Mouse (Mus musculus): ENCODE results near the gene Cdk5. TPM values are rescaled to one million over a fixed set of nuclear protein-coding genes. Genes with fewer than 3 reads are reported as not detected.
A peak's percentile ranks its signal among the peaks of the same experiment; 100 is the strongest.

Cdk5 gene
- total and polyA plus RNA-seq, 2 experiments from 2014 or later: 21.6 to 30.9 TPM

- DNase-seq (ENCODE audit: low spot score) (no peak), ATAC-seq (ENCODE audit: insufficient read depth, low read depth) (no peak)
- no peak for TF ChIP-seq EP300 (IDR thresholded peaks at IDR 0.05; ENCODE audit: low read depth)
- TF ChIP-seq CTCF (IDR thresholded peaks at IDR 0.05; ENCODE audit: low read depth): no peak
- H3K4me2 ChIP-seq (ENCODE audit: low read depth, low read length): peak overlapping the region; percentile 99
- H3K27me3 ChIP-seq (ENCODE audit: control insufficient read depth, insufficient read depth, low read length): no peaks in the 10 kb centered on the region
- peak overlapping the region; percentile 89; the same call in 1 of the 2 replicates for H3K27ac ChIP-seq (ENCODE audit: low read depth)
- H3K9ac ChIP-seq (replicated peaks; ENCODE audit: low read depth, low read length): no peak overlapping the region
- peaks cover 15% of the 10 kb centered on the region for H3K4me1 ChIP-seq (ENCODE audit: control insufficient read depth, insufficient read depth)
- H3K36me3 ChIP-seq (replicated peaks; ENCODE audit: control insufficient read depth, insufficient read depth, low read length): 0 out of 2 replicates have a peak, but pooled peaks cover 5% of the 10 kb centered on the region
- 23% methylated on average over 2 of the region's 2 CpGs for WGBS
- H3K4me3 ChIP-seq (ENCODE audit: low read depth, low read length): peak overlapping the region; percentile 81; the same call in 1 of the 2 replicates
- H3K9me3 ChIP-seq (replicated peaks; ENCODE audit: control insufficient read depth, low read length): no peaks in the 10 kb centered on the region
Measured at GRCm38 (mm10) chr5:24453985-24454303, 30.6 kb upstream of the Cdk5 start.

GRCm38 (mm10) chr5:24453283-24453984 is 30.1 kb upstream of the Cdk5 start:
- ATAC-seq (ENCODE audit: insufficient read depth, low read depth) (no peak), DNase-seq (ENCODE audit: low spot score) (no peak)
- TF ChIP-seq CTCF (IDR thresholded peaks at IDR 0.05; ENCODE audit: low read depth): no peak
- no peak for TF ChIP-seq EP300 (IDR thresholded peaks at IDR 0.05; ENCODE audit: low read depth)
- 38% methylated on average over 5 of the region's 5 CpGs for WGBS
- no peaks in the 10 kb centered on the region for H3K27me3 ChIP-seq (ENCODE audit: control insufficient read depth, insufficient read depth, low read length)
- H3K27ac ChIP-seq (ENCODE audit: low read depth): peak overlapping the region; percentile 89; the same call in 1 of the 2 replicates
- no peaks in the 10 kb centered on the region for H3K9me3 ChIP-seq (replicated peaks; ENCODE audit: control insufficient read depth, low read length)
- H3K36me3 ChIP-seq (replicated peaks; ENCODE audit: control insufficient read depth, insufficient read depth, low read length): 0 out of 2 replicates have a peak, but pooled peaks cover 5% of the 10 kb centered on the region
- H3K4me2 ChIP-seq (ENCODE audit: low read depth, low read length): peak overlapping the region; percentile 99
- H3K9ac ChIP-seq (replicated peaks; ENCODE audit: low read depth, low read length): peak overlapping the region; percentile 81
- peak overlapping the region; percentile 81 for H3K4me3 ChIP-seq (ENCODE audit: low read depth, low read length)
- peaks cover 15% of the 10 kb centered on the region for H3K4me1 ChIP-seq (ENCODE audit: control insufficient read depth, insufficient read depth)

- no peak for TF ChIP-seq EP300 (IDR thresholded peaks at IDR 0.05; ENCODE audit: low read depth)
- no peak for TF ChIP-seq CTCF (IDR thresholded peaks at IDR 0.05; ENCODE audit: low read depth)
- Histone ChIP-seq H3K27ac (ENCODE audit: low read depth) (peak overlapping the region; percentile 89), H3K9ac (replicated peaks; ENCODE audit: low read depth, low read length) (peak overlapping the region; percentile 81), H3K9me3 (replicated peaks; ENCODE audit: control insufficient read depth, low read length) (no peaks in the 10 kb centered on the region), H3K36me3 (replicated peaks; ENCODE audit: control insufficient read depth, insufficient read depth, low read length) (0 out of 2 replicates have a peak, but pooled peaks cover 1% of the 10 kb centered on the region), H3K4me2 (ENCODE audit: low read depth, low read length) (peak overlapping the region; percentile 99), H3K4me1 (ENCODE audit: control insufficient read depth, insufficient read depth) (peaks cover 18% of the 10 kb centered on the region), H3K4me3 (ENCODE audit: low read depth, low read length) (peak overlapping the region; percentile 81), H3K27me3 (ENCODE audit: control insufficient read depth, insufficient read depth, low read length) (no peaks in the 10 kb centered on the region)
- ATAC-seq (ENCODE audit: insufficient read depth, low read depth) (no peak), DNase-seq (ENCODE audit: low spot score) (no peak)
- under 1% methylated on average over 28 of the region's 29 CpGs for WGBS
Measured at GRCm38 (mm10) chr5:24452691-24453233, 29.4 kb upstream of the Cdk5 start.

GRCm38 (mm10) chr5:24452030-24452690 is 28.8 kb upstream of the Cdk5 start, which contains the start of gene Agap3:
Agap3 (plus strand) TSS chr5:24452177.
- peak within 1 kb of the TSS; percentile 81 for H3K9ac ChIP-seq (replicated peaks; ENCODE audit: low read depth, low read length)
- DNase-seq (ENCODE audit: low spot score) (no peak), ATAC-seq (ENCODE audit: insufficient read depth, low read depth) (no peak)
- H3K27me3 ChIP-seq (ENCODE audit: control insufficient read depth, insufficient read depth, low read length): no peaks in the 10 kb centered on the region
- under 1% methylated on average over 37 of the region's 85 CpGs for WGBS
- H3K9me3 ChIP-seq (replicated peaks; ENCODE audit: control insufficient read depth, low read length): no peaks in the 10 kb centered on the region
- no peak for TF ChIP-seq EP300 (IDR thresholded peaks at IDR 0.05; ENCODE audit: low read depth)
- no peaks in the 10 kb centered on the region for H3K36me3 ChIP-seq (replicated peaks; ENCODE audit: control insufficient read depth, insufficient read depth, low read length)
- H3K4me1 ChIP-seq (ENCODE audit: control insufficient read depth, insufficient read depth): peaks cover 18% of the 10 kb centered on the region
- peak within 1 kb of the TSS; percentile 89 for H3K27ac ChIP-seq (ENCODE audit: low read depth)
- peak within 1 kb of the TSS; percentile 81 for H3K4me3 ChIP-seq (ENCODE audit: low read depth, low read length)
- peak within 1 kb of the TSS; percentile 99 for H3K4me2 ChIP-seq (ENCODE audit: low read depth, low read length)

- ATAC-seq (ENCODE audit: insufficient read depth, low read depth) (peak; percentile 79), DNase-seq (ENCODE audit: low spot score) (peak; percentile 87)
- Histone ChIP-seq H3K4me3 (ENCODE audit: low read depth, low read length) (peak overlapping the region; percentile 81), H3K27me3 (ENCODE audit: control insufficient read depth, insufficient read depth, low read length) (no peaks in the 10 kb centered on the region), H3K36me3 (replicated peaks; ENCODE audit: control insufficient read depth, insufficient read depth, low read length) (no peaks in the 10 kb centered on the region), H3K4me2 (ENCODE audit: low read depth, low read length) (peak overlapping the region; percentile 99), H3K4me1 (ENCODE audit: control insufficient read depth, insufficient read depth) (peaks cover 18% of the 10 kb centered on the region), H3K27ac (ENCODE audit: low read depth) (peak overlapping the region; percentile 89), H3K9me3 (replicated peaks; ENCODE audit: control insufficient read depth, low read length) (no peaks in the 10 kb centered on the region), H3K9ac (replicated peaks; ENCODE audit: low read depth, low read length) (peak overlapping the region; percentile 81)
- TF ChIP-seq CTCF (IDR thresholded peaks at IDR 0.05; ENCODE audit: low read depth) (no peak), EP300 (IDR thresholded peaks at IDR 0.05; ENCODE audit: low read depth) (no peak)
- WGBS: 2% methylated on average over 32 of the region's 66 CpGs
Measured at GRCm38 (mm10) chr5:24451264-24452029, 28.1 kb upstream of the Cdk5 start.

Data from heart, postnatal 0 days (tissue).